Mouse (Mus musculus) heart, embryonic 11.5 days (tissue): ENCODE data around the gene Kirrel3. TPM values are rescaled to one million over a fixed set of nuclear protein-coding genes. Genes with fewer than 3 reads are reported as not detected.

Source experiments
- ATAC-seq: fragments of 200-750 bp; cut with Nextera tagmentation; replicated peaks from 2 replicates; pipeline ENCODE4 v1.8.0; 2017; ENCODE audit warnings: moderate library complexity; ENCODE audit not compliant: insufficient number of reproducible peaks, low FRiP score, low TSS enrichment
- H3K27ac ChIP-seq: fragments of 300-500 bp; sonication (generic); 2 replicates; pipeline ENCODE4 v1.5.1; 2014; ENCODE audit warnings: mild to moderate bottlenecking, low read depth, low read length
- H3K27me3 ChIP-seq: fragments of 300-500 bp; sonication (generic); 2 replicates; pipeline ENCODE4 v1.6.1; 2014; ENCODE audit warnings: mild to moderate bottlenecking, low read length, mixed read lengths; ENCODE audit not compliant: control insufficient read depth, insufficient read depth
- H3K36me3 ChIP-seq: fragments of 300-500 bp; sonication (generic); 2 replicates; pipeline ENCODE4 v1.6.1; 2014; ENCODE audit warnings: mild to moderate bottlenecking, low read length, moderate library complexity, mixed read lengths; ENCODE audit not compliant: control insufficient read depth, insufficient read depth
- H3K4me1 ChIP-seq: fragments of 300-500 bp; sonication (generic); 2 replicates; pipeline ENCODE4 v1.6.1; 2014; ENCODE audit warnings: low read length; ENCODE audit not compliant: control insufficient read depth, insufficient read depth
- H3K4me2 ChIP-seq: fragments of 300-500 bp; sonication (generic); 2 replicates; pipeline ENCODE4 v1.6.1; 2014; ENCODE audit warnings: mild to moderate bottlenecking, moderate library complexity
- H3K4me3 ChIP-seq: fragments of 300-500 bp; sonication (generic); 2 replicates; pipeline ENCODE4 v1.5.1; 2014; ENCODE audit warnings: low read depth, low read length
- H3K9ac ChIP-seq: fragments of 300-500 bp; sonication (generic); 2 replicates; pipeline ENCODE4 v1.6.1; 2014; ENCODE audit warnings: mild to moderate bottlenecking, low read depth, low read length, moderate library complexity
- H3K9me3 ChIP-seq: fragments of 300-500 bp; sonication (generic); replicated peaks from 2 replicates; pipeline ENCODE4 v1.6.1; 2016; ENCODE audit warnings: low read length; ENCODE audit not compliant: control insufficient read depth
- WGBS: fragments of 180-500 bp; shearing (Covaris S2); extraction: QIAGEN DNeasy Blood & Tissue Kit; methylation state at CpG from one replicate; pipeline ENCODE4 v1.1.7; 2014; ENCODE audit not compliant: insufficient replicate concordance; 5-methylcytosine and 5-hydroxymethylcytosine counted together
- polyA plus RNA-seq: library from polyadenylated mRNA; unstranded; fragments of >200 nt; fragmentation: Nextera tagmentation; extraction: Ambion mirVana; gene quantifications from 2 replicates; pipeline ENCODE4 v1.2.1, GENCODE M21; 2014

Kirrel3 gene
- polyA plus RNA-seq, 1 experiment from 2014 or later, result 1.0 TPM

DNA sequence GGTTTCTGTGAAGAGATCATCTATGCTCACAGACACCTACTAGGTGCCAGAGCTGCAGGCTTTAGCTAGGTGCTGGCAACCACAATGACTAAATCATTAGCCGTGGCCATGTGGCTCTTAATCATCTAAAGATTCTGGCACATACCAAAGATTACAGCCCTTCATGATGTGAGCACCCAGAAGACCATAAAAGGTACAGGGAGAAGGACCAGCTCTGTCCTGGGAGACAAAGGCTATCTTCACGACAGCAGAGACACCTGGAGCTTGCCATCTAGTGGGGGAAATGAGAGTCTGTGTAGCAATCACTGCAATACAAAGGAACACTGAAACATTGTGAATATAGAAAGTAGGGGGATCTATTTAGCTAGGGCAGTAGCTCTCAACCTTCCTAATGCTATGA is 262.3 kb downstream of the Kirrel3 start:
- no peaks in the 10 kb centered on the region for H3K36me3 ChIP-seq
- H3K27ac ChIP-seq, result no peak overlapping the region
- no peak overlapping the region for H3K4me2 ChIP-seq
- ATAC-seq, result no peak
- no peak overlapping the region for H3K4me3 ChIP-seq
- H3K27me3 ChIP-seq, result no peaks in the 10 kb centered on the region
- no peak overlapping the region for H3K9ac ChIP-seq
- H3K4me1 ChIP-seq, result no peaks in the 10 kb centered on the region; the same call in 1 of the 2 replicates
- H3K9me3 ChIP-seq, result no peaks in the 10 kb centered on the region
- 29% methylated on average over 2 of the region's 2 CpGs for WGBS

DNA sequence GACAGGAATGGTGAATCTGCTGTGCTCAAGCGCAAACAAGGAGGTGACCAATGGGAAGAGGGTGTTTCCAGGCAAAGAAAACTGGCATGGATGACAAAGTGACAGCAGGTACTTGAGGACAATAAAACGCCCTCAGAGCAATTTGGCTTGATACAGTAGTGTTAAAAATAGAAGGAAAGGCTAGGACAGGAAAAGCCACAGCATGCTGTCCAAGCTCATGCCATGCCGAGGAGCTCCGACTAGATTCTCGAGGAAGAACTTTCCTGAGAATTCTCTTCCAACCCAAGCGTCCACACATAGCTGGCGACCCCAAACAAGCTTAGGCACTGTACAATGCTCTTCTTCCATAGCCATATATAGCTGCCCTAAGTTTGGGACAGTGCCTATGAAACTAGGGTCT is 263.5 kb downstream of the Kirrel3 start:
- ATAC-seq, result 0 out of 2 replicates have a peak, but pooled peaks have one; percentile 22

DNA sequence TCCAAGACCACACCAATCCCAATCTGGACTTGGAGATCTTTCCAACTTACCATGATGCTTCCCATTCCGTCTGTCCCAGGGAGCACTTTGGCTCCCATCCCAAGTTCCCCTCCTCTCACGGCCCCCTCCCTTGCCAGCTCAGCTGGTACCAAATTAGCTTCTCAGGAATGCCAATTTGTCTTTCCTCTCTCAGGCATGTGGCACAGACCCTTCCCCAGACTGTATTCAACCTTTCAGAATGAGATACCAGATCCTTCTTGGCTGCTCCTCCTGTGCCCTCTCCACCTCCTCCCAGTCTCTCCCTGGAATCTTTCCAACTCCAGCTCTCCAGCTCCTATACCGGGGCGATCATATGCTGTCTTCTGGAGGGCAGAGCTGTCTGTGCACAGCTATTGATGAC is 264.2 kb downstream of the Kirrel3 start:
- no peak overlapping the region for H3K4me3 ChIP-seq
- ATAC-seq, result no peak
- H3K27me3 ChIP-seq, result no peaks in the 10 kb centered on the region
- no peaks in the 10 kb centered on the region for H3K9me3 ChIP-seq
- no peaks in the 10 kb centered on the region for H3K36me3 ChIP-seq
- H3K27ac ChIP-seq, result no peak overlapping the region
- 60% methylated on average over 4 of the region's 4 CpGs for WGBS
- H3K9ac ChIP-seq, result no peak overlapping the region
- no peak overlapping the region for H3K4me2 ChIP-seq
- H3K4me1 ChIP-seq, result no peaks in the 10 kb centered on the region; the same call in 1 of the 2 replicates

More for the DNA sequence above, 263.5 kb downstream of the Kirrel3 start:
- H3K27ac ChIP-seq, result no peak overlapping the region
- no peak overlapping the region for H3K4me2 ChIP-seq
- H3K9me3 ChIP-seq, result no peaks in the 10 kb centered on the region
- H3K4me1 ChIP-seq, result no peaks in the 10 kb centered on the region; the same call in 1 of the 2 replicates
- WGBS, result 64% methylated on average over 7 of the region's 7 CpGs
- no peak overlapping the region for H3K4me3 ChIP-seq
- H3K9ac ChIP-seq, result no peak overlapping the region
- H3K27me3 ChIP-seq, result no peaks in the 10 kb centered on the region
- no peaks in the 10 kb centered on the region for H3K36me3 ChIP-seq

DNA sequence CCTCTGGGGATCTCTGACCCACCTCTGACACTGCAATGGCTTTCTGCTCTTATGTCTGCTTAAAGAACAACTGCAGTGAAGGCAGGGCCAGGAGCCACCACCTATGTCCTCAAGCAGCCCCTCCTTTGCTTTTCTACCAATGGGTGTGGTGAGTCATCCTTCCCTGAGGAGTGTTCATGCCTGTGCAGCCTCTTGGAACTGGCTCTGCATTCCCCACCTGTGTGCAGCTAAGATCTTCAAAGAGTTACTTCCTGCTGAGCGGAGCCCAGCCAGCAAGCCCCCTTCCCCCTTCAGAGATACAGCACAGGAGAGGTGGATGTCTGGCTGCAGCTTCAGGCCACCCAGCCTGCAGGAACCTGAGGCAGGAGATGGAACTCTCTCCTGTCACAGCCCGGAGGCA is 265.2 kb downstream of the Kirrel3 start:
- H3K27me3 ChIP-seq, result no peaks in the 10 kb centered on the region
- 28% methylated on average over 2 of the region's 2 CpGs for WGBS
- no peak overlapping the region for H3K27ac ChIP-seq
- H3K36me3 ChIP-seq, result no peaks in the 10 kb centered on the region
- H3K4me2 ChIP-seq, result no peak overlapping the region
- H3K4me3 ChIP-seq, result no peak overlapping the region
- no peak overlapping the region for H3K9ac ChIP-seq
- H3K9me3 ChIP-seq, result no peaks in the 10 kb centered on the region
- H3K4me1 ChIP-seq, result no peaks in the 10 kb centered on the region; the same call in 1 of the 2 replicates
- no peak for ATAC-seq

DNA sequence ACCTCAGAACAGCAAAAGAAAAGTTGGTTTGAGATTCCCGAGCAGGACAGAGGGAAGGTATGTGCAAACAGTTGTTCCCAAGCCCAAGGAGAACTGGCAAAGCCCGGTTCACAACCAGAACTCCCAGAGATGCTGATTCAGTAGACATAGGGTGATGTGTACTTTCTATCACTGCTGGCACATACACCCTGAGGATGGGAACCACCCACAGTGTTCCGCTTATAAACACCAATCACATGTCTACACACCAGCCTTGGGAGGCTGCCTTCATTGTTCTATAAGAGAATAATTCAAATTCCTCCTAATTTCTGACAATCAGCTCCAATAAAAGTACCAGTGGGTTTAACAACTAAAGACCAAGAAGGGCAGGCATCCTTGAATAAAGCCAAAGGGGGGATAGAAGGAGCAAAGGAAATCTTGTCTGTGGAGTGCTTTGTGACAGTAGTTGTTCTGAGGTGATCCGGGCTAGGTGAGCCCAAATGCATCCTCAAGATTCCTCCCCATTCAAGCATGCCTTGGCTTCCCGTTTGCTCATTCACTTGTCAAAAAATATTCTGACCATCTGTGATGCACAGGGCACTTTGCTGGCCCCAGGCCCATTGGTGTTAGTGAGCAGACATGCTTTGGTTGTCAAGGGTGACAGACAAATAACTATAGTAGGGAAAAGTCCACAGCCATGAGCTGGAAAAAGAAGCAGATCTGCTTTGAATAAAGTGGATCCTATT is 266.5 kb downstream of the Kirrel3 start:
- no peak overlapping the region for H3K4me3 ChIP-seq
- 73% methylated on average over 5 of the region's 5 CpGs for WGBS
- ATAC-seq, result no peak

DNA sequence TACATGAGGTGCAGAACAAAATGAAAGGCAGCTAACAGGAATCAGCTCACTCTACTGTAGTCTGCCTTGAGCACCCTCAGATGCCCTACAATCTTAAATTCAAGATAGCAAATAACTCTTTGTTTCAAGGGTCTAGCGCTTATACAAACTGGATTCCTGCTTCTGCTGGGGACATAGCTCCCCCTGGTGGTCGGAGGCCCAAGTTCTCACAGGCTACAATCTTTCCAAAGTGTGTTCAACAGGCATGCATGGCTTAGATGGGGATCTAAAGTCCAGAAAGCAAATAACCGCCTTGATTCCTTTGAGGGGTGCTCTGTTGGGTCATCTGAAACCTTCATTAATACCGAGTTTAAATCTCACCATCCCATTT is 267.1 kb downstream of the Kirrel3 start:
- 14% methylated on average over 4 of the region's 4 CpGs for WGBS
- H3K27me3 ChIP-seq, result no peaks in the 10 kb centered on the region
- no peak overlapping the region for H3K4me2 ChIP-seq
- H3K9ac ChIP-seq, result no peak overlapping the region
- no peaks in the 10 kb centered on the region for H3K9me3 ChIP-seq
- no peak overlapping the region for H3K4me3 ChIP-seq
- no peaks in the 10 kb centered on the region; the same call in 1 of the 2 replicates for H3K4me1 ChIP-seq
- H3K27ac ChIP-seq, result no peak overlapping the region
- no peaks in the 10 kb centered on the region for H3K36me3 ChIP-seq
- no peak for ATAC-seq

More for the DNA sequence above, 266.5 kb downstream of the Kirrel3 start:
- H3K27ac ChIP-seq, result no peak overlapping the region
- H3K36me3 ChIP-seq, result no peaks in the 10 kb centered on the region
- no peak overlapping the region for H3K9ac ChIP-seq
- H3K9me3 ChIP-seq, result no peaks in the 10 kb centered on the region
- no peaks in the 10 kb centered on the region; the same call in 1 of the 2 replicates for H3K4me1 ChIP-seq
- no peaks in the 10 kb centered on the region for H3K27me3 ChIP-seq
- no peak overlapping the region for H3K4me2 ChIP-seq

DNA sequence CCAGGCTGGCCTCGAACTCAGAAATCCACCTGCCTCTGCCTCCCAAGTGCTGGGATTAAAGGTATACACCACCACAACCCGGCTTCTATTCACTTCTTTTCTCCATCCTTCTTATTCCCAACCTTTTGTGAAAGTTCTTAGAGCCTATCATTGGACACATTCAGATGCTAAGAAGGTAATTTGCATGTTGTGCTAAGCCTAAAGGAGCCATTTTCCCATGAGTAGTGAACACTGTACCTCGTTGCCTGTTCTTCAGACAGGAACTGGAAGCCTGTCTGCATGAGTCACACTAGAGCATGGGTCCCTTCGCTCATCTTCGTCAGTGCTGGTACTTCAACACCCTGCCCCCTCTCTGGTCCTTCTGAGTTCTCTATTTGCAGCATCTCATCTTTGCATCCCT is 268.2 kb downstream of the Kirrel3 start:
- no peak overlapping the region for H3K9ac ChIP-seq
- 71% methylated on average over 5 of the region's 5 CpGs for WGBS
- no peaks in the 10 kb centered on the region; the same call in 1 of the 2 replicates for H3K4me1 ChIP-seq
- no peak overlapping the region for H3K27ac ChIP-seq
- no peak overlapping the region for H3K4me3 ChIP-seq
- H3K4me2 ChIP-seq, result no peak overlapping the region
- ATAC-seq, result no peak
- no peaks in the 10 kb centered on the region for H3K36me3 ChIP-seq
- H3K9me3 ChIP-seq, result no peaks in the 10 kb centered on the region
- H3K27me3 ChIP-seq, result no peaks in the 10 kb centered on the region

DNA sequence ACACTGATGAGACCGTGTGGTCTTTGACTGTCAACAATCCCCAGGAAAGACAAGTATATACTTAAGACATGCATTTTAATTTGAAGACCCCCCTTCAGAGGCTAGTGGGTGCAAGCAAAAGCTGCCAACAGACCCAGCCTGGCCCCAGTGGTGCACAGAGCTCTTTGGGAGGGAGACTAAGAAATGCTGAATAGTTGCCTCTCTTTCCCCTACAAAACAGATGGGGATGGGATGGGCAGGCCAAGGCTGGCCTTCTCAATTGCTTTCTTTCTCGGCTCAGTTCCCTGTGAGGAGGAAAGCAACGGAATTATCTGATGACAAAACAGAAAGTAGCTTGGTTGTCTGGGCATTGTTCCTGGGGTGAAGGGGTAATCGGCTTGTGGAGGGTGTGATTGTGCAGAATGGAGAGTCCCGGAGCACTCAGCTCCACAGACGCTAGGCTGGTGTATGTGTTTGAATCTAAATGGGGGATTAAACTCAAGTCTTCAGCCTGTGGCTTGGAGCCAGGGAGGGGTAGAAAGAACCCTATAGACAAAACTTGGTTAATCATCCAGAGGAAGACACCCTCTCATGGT is 268.9 kb downstream of the Kirrel3 start:
- H3K9me3 ChIP-seq, result no peaks in the 10 kb centered on the region
- H3K36me3 ChIP-seq, result no peaks in the 10 kb centered on the region
- H3K4me3 ChIP-seq, result no peak overlapping the region
- no peaks in the 10 kb centered on the region for H3K27me3 ChIP-seq
- H3K9ac ChIP-seq, result no peak overlapping the region
- ATAC-seq, result no peak
- no peak overlapping the region for H3K27ac ChIP-seq
- WGBS, result 67% methylated on average over 6 of the region's 6 CpGs
- H3K4me1 ChIP-seq, result no peaks in the 10 kb centered on the region; the same call in 1 of the 2 replicates
- H3K4me2 ChIP-seq, result no peak overlapping the region

DNA sequence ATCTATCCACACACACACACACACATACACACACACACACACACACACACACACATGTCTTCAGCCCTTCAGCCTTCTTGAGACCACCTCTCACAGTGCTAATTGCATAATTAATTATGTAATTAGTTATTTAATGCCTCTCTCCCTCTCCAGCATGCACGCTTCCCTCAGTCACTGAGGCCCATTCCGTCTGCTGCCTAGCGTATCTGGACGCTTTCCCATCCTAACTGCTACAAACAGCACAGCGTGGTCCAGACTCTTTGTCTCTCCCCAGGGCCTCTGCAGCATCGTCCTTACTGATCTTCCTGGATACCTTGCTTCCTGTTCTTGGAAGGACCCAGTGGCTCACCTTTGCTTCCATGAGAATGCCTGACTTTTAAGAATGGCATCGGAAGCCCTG is 270.4 kb downstream of the Kirrel3 start:
- H3K9ac ChIP-seq, result no peak overlapping the region
- ATAC-seq, result no peak
- no peak overlapping the region for H3K4me3 ChIP-seq
- H3K27me3 ChIP-seq, result no peaks in the 10 kb centered on the region
- H3K4me1 ChIP-seq, result no peaks in the 10 kb centered on the region
- H3K27ac ChIP-seq, result no peak overlapping the region
- H3K36me3 ChIP-seq, result no peaks in the 10 kb centered on the region
- no peak overlapping the region for H3K4me2 ChIP-seq
- no peaks in the 10 kb centered on the region for H3K9me3 ChIP-seq
- 87% methylated on average over 7 of the region's 7 CpGs for WGBS
